Mouse (Mus musculus) cortical plate, adult 2 months (tissue): ENCODE results near the gene Kcnk5. TPM values are rescaled to one million over a fixed set of nuclear protein-coding genes. Genes with fewer than 3 reads are reported as not detected.

ENCODE experiments used
- H3K27ac ChIP-seq: fragments of 200-500 bp; 2 replicates; pipeline ENCODE4 v1.5.1; 2012; ENCODE audit warnings: low read length, control low read depth, inconsistent platforms; ENCODE audit not compliant: insufficient read depth
- H3K4me1 ChIP-seq: fragments of 200-500 bp; 2 replicates; pipeline ENCODE4 v1.6.1; 2011; ENCODE audit warnings: low read length; ENCODE audit not compliant: control insufficient read depth, insufficient read depth
- H3K4me3 ChIP-seq: fragments of 200-500 bp; 2 replicates; pipeline ENCODE4 v1.5.1; 2011; ENCODE audit warnings: mild to moderate bottlenecking, low read length, control low read depth; ENCODE audit not compliant: insufficient read depth
- CTCF ChIP-seq: fragments of 200-500 bp; IDR thresholded peaks from 2 replicates; pipeline ENCODE4 v1.5.1; 2011; ENCODE audit warnings: mild to moderate bottlenecking, control low read depth, low read length; ENCODE audit not compliant: insufficient read depth; ENCODE audit errors: extremely low read depth
- POLR2A ChIP-seq: fragments of 200-500 bp; IDR thresholded peaks from 2 replicates; pipeline ENCODE4 v1.6.1; 2011; ENCODE audit warnings: mild to moderate bottlenecking, low read length, control low read depth; ENCODE audit not compliant: insufficient read depth; ENCODE audit errors: extremely low read depth
- polyA plus RNA-seq: library from polyadenylated mRNA; depleted of rRNA; stranded (reverse); fragments of >200 nt; gene quantifications from 2 replicates; pipeline ENCODE4 v1.2.3, GENCODE M21; 2012

The Kcnk5 gene
- polyA plus RNA-seq, 1 experiment = 0.71 TPM

GRCm38 (mm10) chr14:20203301-20203700, 21.7 kb upstream of the Kcnk5 start:
- Histone ChIP-seq H3K4me1 (no peaks in the 10 kb centered on the region), H3K27ac (no peak overlapping the region), H3K4me3 (no peak overlapping the region)
- TF ChIP-seq CTCF (no peak), POLR2A (no peak)

DNA sequence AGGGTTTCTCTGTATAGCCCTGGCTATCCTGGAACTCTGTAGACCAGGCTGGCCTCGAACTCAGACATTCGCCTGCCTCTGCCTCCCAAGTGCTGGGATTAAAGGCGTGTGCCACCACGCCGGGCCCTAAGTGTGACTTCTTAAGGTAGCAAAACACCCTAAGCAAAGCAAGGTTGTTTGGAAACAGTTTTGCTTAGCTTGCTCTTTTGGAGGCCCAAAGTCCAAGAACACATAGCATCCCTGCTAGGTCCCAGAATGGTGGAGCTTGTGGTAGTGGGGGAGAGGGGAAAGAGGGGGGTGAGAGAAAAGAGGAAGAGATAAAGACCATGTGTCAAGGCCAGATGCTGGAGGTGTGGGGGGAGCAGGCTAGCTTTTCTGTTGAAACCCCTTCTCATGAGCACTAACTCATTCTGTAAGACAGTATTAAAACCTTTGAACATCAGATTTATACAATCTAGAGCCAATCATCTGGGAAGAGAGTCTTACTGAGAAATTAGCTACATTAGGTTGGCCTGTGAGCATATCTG, 21.1 kb upstream of the Kcnk5 start:
- Histone ChIP-seq H3K4me3 (no peak overlapping the region), H3K4me1 (no peaks in the 10 kb centered on the region)
- TF ChIP-seq CTCF (no peak), POLR2A (no peak)

DNA sequence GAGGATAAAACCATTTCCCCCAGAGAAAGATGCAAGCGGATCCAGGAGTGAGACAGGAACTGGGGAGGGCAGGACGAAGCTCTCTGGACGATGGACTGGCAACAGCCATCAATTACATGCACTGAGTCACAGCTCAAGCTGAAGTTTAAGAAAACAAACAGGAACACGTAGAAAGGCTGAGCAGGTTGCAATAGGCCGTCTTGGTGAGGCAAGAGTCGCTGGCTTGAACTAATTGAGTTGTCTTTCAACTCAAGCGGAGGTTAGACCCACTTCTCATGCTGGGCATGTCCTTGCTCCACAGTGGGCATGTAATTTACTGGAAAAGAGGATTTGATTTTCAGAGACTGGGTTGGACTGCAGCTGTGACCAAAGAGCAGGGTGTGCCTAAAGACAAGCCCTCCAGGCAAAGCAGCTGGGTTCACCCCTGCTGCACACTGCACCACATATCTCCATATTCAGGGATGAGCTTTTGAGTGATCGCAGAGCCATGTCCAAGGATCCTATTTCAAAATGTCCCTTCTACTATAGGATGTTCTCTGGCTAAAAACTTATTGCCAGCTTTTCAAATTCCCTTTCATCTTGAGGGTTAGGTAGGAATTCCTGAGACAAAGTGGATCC, 19.6 kb upstream of the Kcnk5 start:
- TF ChIP-seq CTCF (no peak), POLR2A (no peak)
- Histone ChIP-seq H3K4me1 (no peaks in the 10 kb centered on the region), H3K4me3 (no peak overlapping the region), H3K27ac (no peak overlapping the region)

More for the DNA sequence above, 21.1 kb upstream of the Kcnk5 start:
- H3K27ac ChIP-seq = no peak overlapping the region

DNA sequence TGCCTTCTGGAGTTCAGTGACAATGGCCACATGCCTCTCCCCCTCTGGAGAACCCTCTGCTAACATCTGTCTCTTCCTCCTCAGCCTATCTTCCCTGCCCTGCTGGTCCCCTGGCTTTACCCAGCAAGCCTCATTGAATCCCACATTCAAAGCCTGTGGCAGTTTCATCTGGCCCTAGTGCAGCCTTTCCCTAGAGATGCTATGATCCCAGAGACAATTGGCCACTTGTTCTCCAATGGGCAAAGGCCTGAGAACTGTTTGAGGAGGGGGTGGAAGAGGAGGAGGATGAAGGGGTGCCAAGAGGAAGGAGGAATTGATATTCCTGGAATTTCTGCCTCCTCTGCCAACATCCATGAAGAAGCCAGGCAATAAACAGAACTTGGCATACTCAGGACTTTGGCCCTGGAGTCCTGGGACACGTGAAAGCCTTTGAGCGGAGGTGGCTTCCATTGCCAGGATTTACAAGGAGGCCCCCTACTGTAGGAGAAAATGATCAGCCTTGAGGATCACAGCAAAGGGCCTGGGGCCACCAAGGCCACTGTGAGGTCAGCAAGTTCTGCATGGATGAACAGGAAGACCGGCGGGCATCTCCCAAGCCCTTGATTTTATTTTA, 11.6 kb upstream of the Kcnk5 start:
- Histone ChIP-seq H3K4me1 (no peaks in the 10 kb centered on the region), H3K4me3 (no peak overlapping the region), H3K27ac (no peak overlapping the region)
- TF ChIP-seq POLR2A (no peak), CTCF (no peak)

DNA sequence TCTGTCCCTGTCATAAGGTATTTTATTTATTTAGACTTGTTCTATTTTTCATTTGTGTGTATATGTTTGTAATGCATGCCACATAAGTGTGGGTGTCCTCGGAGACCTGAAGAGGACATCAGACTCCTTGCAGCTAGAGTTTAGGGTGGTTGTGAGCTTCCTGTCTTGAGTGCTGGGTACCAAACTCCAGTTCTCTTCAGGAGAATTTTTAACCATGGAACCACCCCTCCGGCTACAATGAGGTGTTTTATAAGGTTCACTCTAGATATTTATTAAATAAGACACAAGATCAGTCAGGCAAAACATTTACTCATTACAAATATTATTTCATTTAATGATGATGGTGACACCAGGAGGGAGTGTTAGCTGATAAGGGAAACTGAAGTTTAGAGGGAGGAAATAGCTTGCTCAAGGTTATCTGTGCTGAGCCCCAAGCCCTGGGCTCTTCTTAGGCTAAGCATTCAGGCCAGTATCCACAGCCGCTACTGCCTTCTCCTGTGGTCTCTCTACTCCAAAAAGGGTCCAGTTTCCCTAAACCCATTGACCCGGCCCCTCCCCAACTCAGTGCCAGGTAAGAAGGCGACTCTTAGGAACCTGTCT, 9.6 kb upstream of the Kcnk5 start:
- H3K4me1 ChIP-seq = no peaks in the 10 kb centered on the region
- TF ChIP-seq CTCF = no peak
- no peak for TF ChIP-seq POLR2A
- no peak overlapping the region for H3K4me3 ChIP-seq
- no peak overlapping the region for H3K27ac ChIP-seq

DNA sequence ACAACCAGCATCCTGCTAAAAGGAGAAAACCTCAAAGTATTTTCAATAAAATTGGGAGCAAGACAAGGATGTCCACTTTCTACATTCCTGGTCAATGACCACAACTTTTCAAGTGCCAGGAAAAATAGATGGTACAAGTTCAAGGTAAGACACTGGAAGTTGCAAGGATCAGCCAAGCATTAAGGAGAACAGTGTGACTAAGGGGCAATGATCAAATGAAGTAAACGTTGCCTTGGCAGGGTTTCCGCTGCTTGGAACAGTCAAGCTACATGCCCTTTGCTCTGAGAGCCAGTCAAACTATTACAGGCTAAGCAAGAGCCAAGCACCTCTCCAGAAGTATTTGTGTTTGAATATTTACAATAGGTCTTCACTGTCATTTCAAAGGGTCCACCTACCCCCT, 8.1 kb upstream of the Kcnk5 start:
- Histone ChIP-seq H3K4me1 (no peaks in the 10 kb centered on the region), H3K4me3 (no peak overlapping the region), H3K27ac (no peak overlapping the region)
- TF ChIP-seq CTCF (no peak), POLR2A (no peak)

- no peak for TF ChIP-seq POLR2A
- TF ChIP-seq CTCF = no peak
- no peak overlapping the region for H3K4me3 ChIP-seq
- H3K27ac ChIP-seq = no peak overlapping the region
- H3K4me1 ChIP-seq = 0 out of 2 replicates have a peak, but pooled peaks cover 2% of the 10 kb centered on the region
These were observed 3.8 kb upstream of the Kcnk5 start for GRCm38 (mm10) chr14:20185426-20185825.

GRCm38 (mm10) chr14:20183701-20184100, 2.1 kb upstream of the Kcnk5 start:
- TF ChIP-seq CTCF (no peak), POLR2A (no peak)
- Histone ChIP-seq H3K27ac (no peak overlapping the region), H3K4me1 (0 out of 2 replicates have a peak, but pooled peaks cover 2% of the 10 kb centered on the region), H3K4me3 (no peak overlapping the region)

DNA sequence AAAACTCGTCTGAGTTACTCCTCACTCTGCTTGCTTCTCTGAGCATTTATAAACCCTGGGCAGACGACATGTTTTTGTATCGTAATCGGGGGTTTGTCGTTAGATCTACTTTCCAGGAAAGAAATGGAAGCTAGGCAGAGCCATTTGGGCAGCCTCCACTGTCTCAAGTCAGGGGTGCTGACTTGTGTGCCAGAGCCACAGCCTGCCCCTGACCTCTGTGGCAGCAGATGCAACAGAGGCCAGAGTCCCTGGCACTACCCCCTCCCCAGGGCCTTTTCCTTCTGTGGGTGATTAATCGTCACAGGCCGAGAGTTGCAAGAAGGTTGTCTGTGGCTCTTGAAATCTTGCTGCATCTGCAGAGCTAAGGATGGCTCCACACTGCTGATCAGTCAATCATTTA, 987 bp upstream of the Kcnk5 start:
- Histone ChIP-seq H3K4me1 (0 out of 2 replicates have a peak, but pooled peaks cover 2% of the 10 kb centered on the region), H3K27ac (no peak overlapping the region), H3K4me3 (no peak overlapping the region)
- TF ChIP-seq CTCF (no peak), POLR2A (no peak)

- H3K27ac ChIP-seq = no peak overlapping the region
- TF ChIP-seq CTCF = no peak
- TF ChIP-seq POLR2A = no peak
These were observed 852 bp downstream of the Kcnk5 start for GRCm38 (mm10) chr14:20180751-20181162.

GRCm38 (mm10) chr14:20180304-20180703, 1.3 kb downstream of the Kcnk5 start:
- H3K27ac ChIP-seq = no peak overlapping the region
- H3K4me3 ChIP-seq = no peak overlapping the region; the same call in 1 of the 2 replicates
- TF ChIP-seq POLR2A = no peak
- no peak for TF ChIP-seq CTCF
- 0 out of 2 replicates have a peak, but pooled peaks cover 2% of the 10 kb centered on the region for H3K4me1 ChIP-seq

More at GRCm38 (mm10) chr14:20180751-20181162, 852 bp downstream of the Kcnk5 start:
- H3K4me3 ChIP-seq = peak overlapping the region; percentile 47; the same call in 1 of the 2 replicates
- 0 out of 2 replicates have a peak, but pooled peaks cover 2% of the 10 kb centered on the region for H3K4me1 ChIP-seq
